Mouse (Mus musculus) thymus, adult 2 months (tissue): ENCODE results near the gene Kdm4a. TPM values are rescaled to one million over a fixed set of nuclear protein-coding genes. Genes with fewer than 3 reads are reported as not detected.
A peak's percentile ranks its signal among the peaks of the same experiment; 100 is the strongest.

Source experiments
- DNase-seq: peaks from one replicate; pipeline ENCODE4 v3.0.0; 2021
- H3K27ac ChIP-seq: fragments of 200-500 bp; 2 replicates; pipeline ENCODE4 v1.5.1; 2012; ENCODE audit warnings: low read length, control low read depth; ENCODE audit not compliant: control insufficient read depth, insufficient read depth
- H3K27me3 ChIP-seq: fragments of 200-500 bp; 2 replicates; pipeline ENCODE4 v1.6.1; 2012; ENCODE audit warnings: mild to moderate bottlenecking, low read length, moderate library complexity, mixed read lengths; ENCODE audit not compliant: control insufficient read depth, insufficient read depth
- H3K36me3 ChIP-seq: fragments of 200-500 bp; 2 replicates; pipeline ENCODE4 v1.6.1; 2012; ENCODE audit warnings: mild to moderate bottlenecking, low read length, moderate library complexity; ENCODE audit not compliant: control insufficient read depth, insufficient read depth
- H3K4me1 ChIP-seq: fragments of 200-500 bp; replicated peaks from 2 replicates; pipeline ENCODE4 v1.6.1; 2012; ENCODE audit warnings: low read length; ENCODE audit not compliant: control insufficient read depth, insufficient read depth
- H3K4me3 ChIP-seq: fragments of 200-500 bp; 2 replicates; pipeline ENCODE4 v1.5.1; 2012; ENCODE audit warnings: mild to moderate bottlenecking, low read length, control low read depth, moderate library complexity; ENCODE audit not compliant: control insufficient read depth, insufficient read depth
- CTCF ChIP-seq: fragments of 200-500 bp; IDR thresholded peaks from 2 replicates; pipeline ENCODE4 v1.5.1; 2012; ENCODE audit warnings: mild to moderate bottlenecking, control low read depth, low read length, moderate library complexity, borderline replicate concordance; ENCODE audit not compliant: control insufficient read depth, poor library complexity, insufficient read depth; ENCODE audit errors: extremely low read depth
- POLR2A ChIP-seq: fragments of 200-500 bp; IDR thresholded peaks from 2 replicates; pipeline ENCODE4 v1.6.1; 2012; ENCODE audit warnings: mild to moderate bottlenecking, low read length, control low read depth, moderate library complexity; ENCODE audit not compliant: control insufficient read depth, poor library complexity, insufficient read depth; ENCODE audit errors: extremely low read depth
- WGBS: fragments of 180-500 bp; shearing (Covaris S2); methylation state at CpG from one replicate; pipeline ENCODE4 v1.1.7; 2018; 5-methylcytosine and 5-hydroxymethylcytosine counted together
- polyA plus RNA-seq: library from polyadenylated mRNA; depleted of rRNA; stranded (reverse); fragments of >200 nt; gene quantifications from 2 replicates; pipeline ENCODE4 v1.2.3, GENCODE M21; 2012

Kdm4a gene
- polyA plus RNA-seq, 1 experiment, result 63.9 TPM

DNA sequence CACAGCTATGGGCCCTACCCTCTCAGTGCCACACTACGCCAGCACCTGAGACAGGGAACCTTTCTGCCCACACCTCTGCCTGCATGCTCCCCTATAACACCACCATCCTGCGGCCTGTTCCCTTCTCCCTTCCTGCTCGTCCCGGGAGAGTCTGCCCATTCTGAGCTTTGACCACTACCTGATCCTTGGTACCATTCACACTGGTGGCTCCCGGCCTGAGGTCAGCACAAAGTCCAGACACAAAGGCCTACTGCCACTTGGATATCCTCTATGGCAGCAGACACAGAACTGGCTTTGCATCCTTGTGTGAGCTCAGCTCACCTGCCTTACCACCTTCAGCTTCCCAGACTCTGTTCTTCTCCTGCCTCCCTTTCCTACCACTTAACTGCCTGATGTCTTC lies 38.7 kb upstream of the Kdm4a start:
- peaks cover 24% of the 10 kb centered on the region for H3K36me3 ChIP-seq
- DNase-seq, result no peak
- TF ChIP-seq POLR2A (no peak), CTCF (no peak)
- H3K4me1 ChIP-seq, result no peaks in the 10 kb centered on the region
- WGBS, result 92% methylated on average over 5 of the region's 5 CpGs
- no peak overlapping the region for H3K27ac ChIP-seq
- H3K4me3 ChIP-seq, result no peak overlapping the region
- no peaks in the 10 kb centered on the region for H3K27me3 ChIP-seq

- H3K4me1 ChIP-seq, result no peaks in the 10 kb centered on the region
- 83% methylated on average over 17 of the region's 17 CpGs for WGBS
- H3K36me3 ChIP-seq, result peaks cover 28% of the 10 kb centered on the region
- TF ChIP-seq CTCF (peak; percentile 74; the same call in 1 of the 2 replicates), POLR2A (no peak)
- peak; percentile 80 for DNase-seq
- H3K27me3 ChIP-seq, result no peaks in the 10 kb centered on the region
- H3K27ac ChIP-seq, result no peak overlapping the region
- H3K4me3 ChIP-seq, result no peak overlapping the region
Measured at GRCm38 (mm10) chr4:118216726-118217595, 37.1 kb upstream of the Kdm4a start.

DNA sequence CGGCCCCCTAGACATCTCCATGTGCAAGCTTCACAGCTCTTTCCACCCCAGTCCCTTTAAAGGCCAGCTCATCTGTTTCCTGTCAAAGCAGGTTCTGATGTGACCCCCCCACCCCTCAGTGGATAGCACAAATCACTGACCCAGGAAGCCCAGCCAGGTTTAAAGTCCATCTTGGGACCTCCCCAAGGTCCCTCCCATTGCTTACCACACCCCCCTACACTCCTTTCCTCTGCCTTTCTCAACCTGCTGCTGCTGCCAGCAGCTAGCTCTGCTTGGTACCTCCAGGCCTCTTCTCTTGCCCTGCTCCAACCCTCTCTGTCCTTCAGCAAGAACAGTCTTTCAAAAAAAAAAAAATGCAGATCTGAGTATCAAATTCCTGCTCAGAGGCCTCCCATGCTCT lies 35.0 kb upstream of the Kdm4a start:
- Histone ChIP-seq H3K27ac (no peak overlapping the region), H3K4me3 (no peak overlapping the region), H3K4me1 (no peaks in the 10 kb centered on the region), H3K27me3 (no peaks in the 10 kb centered on the region), H3K36me3 (peaks cover 34% of the 10 kb centered on the region)
- 96% methylated on average over 1 of the region's 1 CpGs for WGBS
- TF ChIP-seq CTCF (no peak), POLR2A (no peak)
- no peak for DNase-seq

DNA sequence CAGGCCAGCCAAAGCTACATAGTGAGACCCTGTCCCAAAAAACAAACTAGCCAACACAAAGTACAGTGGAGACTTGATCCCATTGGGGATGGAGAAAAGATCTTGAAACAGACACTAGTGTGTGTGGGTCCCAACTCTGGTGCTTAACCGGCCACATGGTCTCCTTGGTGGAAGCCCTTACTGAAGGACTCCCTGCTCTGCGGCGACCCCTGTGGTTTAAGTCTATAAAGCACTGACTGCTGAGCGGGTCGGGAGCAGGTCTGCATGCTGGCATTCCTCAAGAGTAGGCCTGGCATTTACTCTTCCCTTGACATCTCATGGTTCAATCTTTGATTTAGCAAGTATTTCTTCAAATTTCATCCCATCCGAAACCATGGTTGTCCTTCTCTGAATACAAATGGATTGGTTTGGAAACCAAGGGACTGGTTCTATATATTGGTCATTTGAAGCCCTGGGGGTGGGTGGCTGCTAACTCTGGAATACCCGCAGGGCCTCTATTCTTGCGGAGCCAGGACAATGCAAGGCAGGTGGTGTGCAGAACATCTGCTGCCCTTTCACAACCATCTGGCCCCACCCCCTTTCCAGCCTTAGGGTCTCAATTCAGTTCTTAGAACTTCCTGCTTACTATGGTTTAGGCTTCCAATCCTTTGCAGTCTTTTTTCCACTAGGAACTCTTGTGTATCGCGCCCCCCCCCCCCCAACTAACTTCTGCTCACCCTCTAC lies 27.2 kb upstream of the Kdm4a start:
- 90% methylated on average over 9 of the region's 10 CpGs for WGBS
- no peak overlapping the region for H3K27ac ChIP-seq
- no peak overlapping the region for H3K4me3 ChIP-seq
- peaks cover 32% of the 10 kb centered on the region for H3K36me3 ChIP-seq
- no peaks in the 10 kb centered on the region for H3K27me3 ChIP-seq
- DNase-seq, result peak; percentile 18
- no peaks in the 10 kb centered on the region for H3K4me1 ChIP-seq
- no peak for TF ChIP-seq CTCF
- no peak for TF ChIP-seq POLR2A

- TF ChIP-seq CTCF (no peak), POLR2A (no peak)
- H3K4me3 ChIP-seq, result no peak overlapping the region
Measured at GRCm38 (mm10) chr4:118205906-118206305, 26.1 kb upstream of the Kdm4a start.

DNA sequence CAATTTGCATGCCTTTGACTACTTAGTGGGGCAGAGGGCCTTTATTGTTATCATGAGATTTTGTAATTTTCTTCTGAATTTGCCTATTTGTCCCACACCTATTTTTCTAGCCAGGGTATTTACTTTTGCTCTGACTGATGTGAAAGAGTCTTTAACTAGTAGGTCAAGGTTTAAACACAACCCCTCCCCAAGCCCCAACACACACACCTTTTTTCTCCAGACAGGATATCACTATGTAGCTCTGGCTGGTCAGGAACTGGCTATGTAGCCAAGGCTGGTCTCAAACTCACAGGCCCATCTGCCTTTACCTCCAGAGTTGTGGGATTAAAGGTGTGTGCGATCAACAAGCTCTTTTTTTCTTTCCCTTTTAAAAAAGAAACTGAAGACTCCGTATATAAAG lies 19.2 kb upstream of the Kdm4a start:
- no peaks in the 10 kb centered on the region for H3K27me3 ChIP-seq
- no peaks in the 10 kb centered on the region for H3K36me3 ChIP-seq
- H3K4me1 ChIP-seq, result no peaks in the 10 kb centered on the region
- DNase-seq, result no peak
- no peak overlapping the region for H3K27ac ChIP-seq
- 95% methylated on average over 2 of the region's 2 CpGs for WGBS
- no peak overlapping the region for H3K4me3 ChIP-seq
- TF ChIP-seq POLR2A, result no peak
- no peak for TF ChIP-seq CTCF

More at GRCm38 (mm10) chr4:118205906-118206305, 26.1 kb upstream of the Kdm4a start:
- Histone ChIP-seq H3K27me3 (no peaks in the 10 kb centered on the region), H3K27ac (no peak overlapping the region), H3K36me3 (peaks cover 21% of the 10 kb centered on the region), H3K4me1 (no peaks in the 10 kb centered on the region)
- DNase-seq, result no peak
- 87% methylated on average over 2 of the region's 2 CpGs for WGBS
